Mouse (Mus musculus) intestine, embryonic 15.5 days (tissue): ENCODE data around the gene Kpna6. TPM values are rescaled to one million over a fixed set of nuclear protein-coding genes. Genes with fewer than 3 reads are reported as not detected.

Experiments
- ATAC-seq: fragments of 200-750 bp; cut with Nextera tagmentation; 2 replicates; pipeline ENCODE4 v1.8.0; 2017; ENCODE audit warnings: moderate TSS enrichment, moderate library complexity
- H3K27ac ChIP-seq: fragments of 300-500 bp; sonication (generic); 2 replicates; pipeline ENCODE4 v1.5.1; 2015; ENCODE audit warnings: mild to moderate bottlenecking, inconsistent platforms
- H3K27me3 ChIP-seq: fragments of 300-500 bp; sonication (generic); replicated peaks from 2 replicates; pipeline ENCODE4 v1.6.1; 2015; ENCODE audit warnings: inconsistent platforms
- H3K36me3 ChIP-seq: fragments of 300-500 bp; sonication (generic); 2 replicates; pipeline ENCODE4 v1.6.1; 2015; ENCODE audit warnings: inconsistent platforms
- H3K4me1 ChIP-seq: fragments of 300-500 bp; sonication (generic); replicated peaks from 2 replicates; pipeline ENCODE4 v1.6.1; 2015; ENCODE audit warnings: inconsistent platforms
- H3K4me2 ChIP-seq: fragments of 300-500 bp; sonication (generic); replicated peaks from 2 replicates; pipeline ENCODE4 v1.6.1; 2015; ENCODE audit warnings: mild to moderate bottlenecking, inconsistent platforms
- H3K4me3 ChIP-seq: fragments of 300-500 bp; sonication (generic); replicated peaks from 2 replicates; pipeline ENCODE4 v1.5.1; 2015; ENCODE audit warnings: inconsistent platforms
- H3K9ac ChIP-seq: fragments of 300-500 bp; sonication (generic); 2 replicates; pipeline ENCODE4 v1.6.1; 2015; ENCODE audit warnings: inconsistent platforms
- H3K9me3 ChIP-seq: fragments of 300-500 bp; sonication (generic); 2 replicates; pipeline ENCODE4 v1.6.1; 2016; ENCODE audit warnings: inconsistent platforms
- WGBS: fragments of 180-500 bp; shearing (Covaris S2); methylation state at CpG from one replicate; pipeline ENCODE4 v1.1.7; 2015; 5-methylcytosine and 5-hydroxymethylcytosine counted together
- polyA plus RNA-seq: library from polyadenylated mRNA; unstranded; fragments of >200 nt; fragmentation: Nextera tagmentation; extraction: Ambion mirVana; gene quantifications from 2 replicates; pipeline ENCODE4 v1.2.1, GENCODE M21; 2015

Kpna6 gene
- polyA plus RNA-seq, 1 experiment from 2014 or later, result 14.1 TPM

DNA sequence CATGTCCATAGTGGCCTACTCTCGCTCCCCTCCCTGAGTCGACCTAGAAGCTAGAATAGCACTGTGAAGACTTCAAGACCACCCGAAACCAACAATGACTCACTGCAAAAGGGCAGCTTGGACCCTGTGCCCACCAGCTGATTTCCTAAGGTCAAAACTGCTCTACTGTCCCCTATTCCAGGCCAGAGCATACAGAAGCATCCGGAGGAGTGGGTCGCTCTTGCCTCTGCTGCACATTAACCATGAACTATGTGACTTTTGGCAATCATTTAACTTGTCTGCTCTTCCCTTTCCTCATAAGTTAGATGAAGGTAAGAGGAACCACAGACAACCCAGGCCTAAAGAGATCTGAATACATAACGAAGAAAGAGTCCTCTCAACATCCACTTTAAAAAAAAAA is 12.0 kb upstream of the Kpna6 start:
- no peaks in the 10 kb centered on the region for H3K4me1 ChIP-seq
- H3K9ac ChIP-seq, result no peak overlapping the region
- peaks cover 37% of the 10 kb centered on the region for H3K36me3 ChIP-seq
- H3K4me3 ChIP-seq, result no peak overlapping the region
- WGBS, result 94% methylated on average over 6 of the region's 6 CpGs
- no peaks in the 10 kb centered on the region for H3K9me3 ChIP-seq
- H3K27ac ChIP-seq, result no peak overlapping the region
- no peak overlapping the region for H3K4me2 ChIP-seq
- H3K27me3 ChIP-seq, result no peaks in the 10 kb centered on the region
- ATAC-seq, result no peak

DNA sequence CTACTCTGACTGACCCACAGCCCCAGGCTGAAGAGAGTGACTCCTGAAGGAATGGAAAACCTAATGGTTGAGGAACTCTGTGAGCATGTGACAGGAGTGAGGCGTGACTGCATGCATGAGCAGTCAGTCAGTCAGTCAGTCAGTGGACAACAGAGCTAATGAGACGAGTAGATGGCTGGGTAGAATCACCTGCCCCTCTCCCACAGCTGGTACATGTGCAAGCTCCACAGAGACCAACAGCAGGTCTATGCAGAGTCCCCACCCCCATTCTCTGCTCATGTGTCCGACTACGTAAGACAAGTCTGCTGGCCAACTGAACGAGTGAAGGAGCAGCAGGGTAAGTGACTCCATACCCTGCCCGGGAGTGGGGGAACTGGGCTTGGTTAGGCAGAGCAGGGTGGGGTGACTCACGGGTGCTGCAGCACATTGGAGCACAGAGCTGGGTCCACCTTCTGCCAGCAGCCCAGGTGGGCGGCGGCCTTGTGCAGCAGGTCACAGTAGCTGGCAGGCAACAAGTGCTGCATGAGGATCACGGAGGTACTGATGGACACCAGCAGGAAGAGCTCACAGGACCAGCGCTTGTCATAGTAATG is 11.4 kb upstream of the Kpna6 start:
- no peak overlapping the region for H3K4me2 ChIP-seq
- H3K9ac ChIP-seq, result no peak overlapping the region
- no peak overlapping the region for H3K27ac ChIP-seq
- no peaks in the 10 kb centered on the region for H3K4me1 ChIP-seq
- WGBS, result 91% methylated on average over 11 of the region's 11 CpGs
- no peak overlapping the region for H3K4me3 ChIP-seq
- H3K27me3 ChIP-seq, result no peaks in the 10 kb centered on the region
- no peak for ATAC-seq
- H3K36me3 ChIP-seq, result peaks cover 37% of the 10 kb centered on the region
- H3K9me3 ChIP-seq, result no peaks in the 10 kb centered on the region

DNA sequence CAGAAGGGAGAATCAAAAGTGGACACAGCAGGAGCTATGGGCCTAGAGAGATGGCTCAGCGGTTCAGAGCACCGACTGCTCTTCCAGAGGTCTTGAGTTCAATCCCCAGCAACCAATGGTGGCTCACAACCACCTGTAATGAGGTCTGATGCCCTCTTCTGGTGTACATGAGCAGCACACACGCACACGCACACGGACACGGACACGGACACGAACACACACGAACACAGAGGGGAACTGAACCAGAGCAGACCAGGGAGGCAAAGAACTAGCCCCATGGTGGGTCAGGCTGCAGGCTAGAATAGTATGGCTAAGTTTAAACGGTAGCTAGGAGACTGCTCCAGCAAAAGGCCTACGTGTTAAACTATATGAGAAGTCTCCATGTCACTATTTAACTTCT is 9.3 kb upstream of the Kpna6 start:
- H3K9ac ChIP-seq, result no peak overlapping the region
- H3K27me3 ChIP-seq, result no peaks in the 10 kb centered on the region
- no peaks in the 10 kb centered on the region for H3K9me3 ChIP-seq
- 96% methylated on average over 11 of the region's 11 CpGs for WGBS
- ATAC-seq, result no peak
- no peak overlapping the region for H3K4me3 ChIP-seq
- no peaks in the 10 kb centered on the region for H3K4me1 ChIP-seq
- no peak overlapping the region for H3K27ac ChIP-seq
- peaks cover 38% of the 10 kb centered on the region for H3K36me3 ChIP-seq
- no peak overlapping the region for H3K4me2 ChIP-seq

DNA sequence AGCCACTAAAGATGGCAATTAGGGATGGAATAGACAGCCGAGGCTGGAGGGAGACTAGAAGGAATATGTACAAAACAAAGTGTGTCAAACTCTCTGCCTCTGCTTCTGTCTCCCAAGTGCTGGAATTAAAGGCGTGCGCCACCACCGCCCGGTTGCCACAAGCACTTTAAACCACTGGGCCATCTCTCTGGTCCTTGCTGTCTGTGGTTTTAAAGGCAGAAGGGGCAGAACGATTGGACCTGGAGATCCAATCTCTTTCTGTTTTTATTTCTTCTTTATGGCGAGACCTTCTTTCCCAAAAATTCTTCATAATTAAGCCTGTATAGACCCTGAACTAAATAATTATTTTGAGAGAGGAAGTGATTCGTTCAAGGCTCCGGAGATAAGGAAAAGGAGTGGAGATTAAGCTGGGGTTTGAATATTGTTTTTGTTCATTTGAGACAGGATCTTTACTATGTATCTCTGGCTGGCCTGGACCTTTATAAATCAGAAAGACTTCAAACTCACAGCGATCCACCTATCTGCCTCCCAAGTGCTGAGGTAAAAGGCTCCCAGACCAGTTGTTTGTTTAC is 397 bp upstream of the Kpna6 start:
- Histone ChIP-seq H3K36me3 (peaks cover 6% of the 10 kb centered on the region; the same call in 1 of the 2 replicates), H3K27ac (peak overlapping the region; percentile 98; the same call in 1 of the 2 replicates), H3K4me2 (peak overlapping the region; percentile 67), H3K4me1 (peaks cover 7% of the 10 kb centered on the region), H3K27me3 (no peaks in the 10 kb centered on the region), H3K9ac (peak overlapping the region; percentile 98), H3K4me3 (peak overlapping the region; percentile 98), H3K9me3 (no peaks in the 10 kb centered on the region)
- ATAC-seq, result no peak; the same call in 1 of the 2 replicates
- WGBS, result 2% methylated on average over 10 of the region's 10 CpGs

DNA sequence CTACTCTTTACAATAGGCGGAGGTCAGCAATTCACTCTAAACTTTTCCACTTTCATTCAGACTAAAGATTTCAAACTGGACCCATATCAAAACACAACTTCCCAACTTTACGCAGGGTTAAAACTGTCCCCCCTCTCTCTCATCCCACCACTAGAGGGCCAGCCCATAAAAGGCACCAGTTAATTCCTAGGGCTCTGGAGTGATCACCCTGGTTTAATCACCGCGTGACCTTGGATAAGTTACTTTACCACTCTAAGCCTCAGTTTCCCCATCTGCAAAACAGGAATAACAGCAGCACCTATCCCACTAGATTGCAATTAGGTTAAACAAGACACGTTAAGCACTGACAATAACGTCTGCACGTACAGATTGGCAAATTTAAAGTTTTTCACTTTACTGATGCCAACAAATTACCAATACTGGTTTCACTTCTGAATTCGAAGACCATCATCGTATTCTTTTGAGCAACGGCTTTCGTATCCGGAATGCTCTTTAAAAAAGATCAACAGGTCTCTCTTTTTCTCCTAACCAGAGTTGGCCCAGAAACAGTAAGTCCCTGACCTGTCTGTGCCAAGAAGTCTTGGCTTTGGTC is 980 bp downstream of the Kpna6 start:
- peak overlapping the region; percentile 67 for H3K4me2 ChIP-seq
- H3K4me3 ChIP-seq, result peak overlapping the region; percentile 98
- H3K27me3 ChIP-seq, result no peaks in the 10 kb centered on the region
- peak overlapping the region; percentile 98 for H3K9ac ChIP-seq
- WGBS, result 11% methylated on average over 12 of the region's 12 CpGs
- peaks cover 7% of the 10 kb centered on the region for H3K4me1 ChIP-seq
- no peaks in the 10 kb centered on the region for H3K9me3 ChIP-seq
- 0 out of 2 replicates have a peak, but pooled peaks cover 2% of the 10 kb centered on the region for H3K36me3 ChIP-seq
- peak overlapping the region; percentile 98 for H3K27ac ChIP-seq
- peak; percentile 62 for ATAC-seq

DNA sequence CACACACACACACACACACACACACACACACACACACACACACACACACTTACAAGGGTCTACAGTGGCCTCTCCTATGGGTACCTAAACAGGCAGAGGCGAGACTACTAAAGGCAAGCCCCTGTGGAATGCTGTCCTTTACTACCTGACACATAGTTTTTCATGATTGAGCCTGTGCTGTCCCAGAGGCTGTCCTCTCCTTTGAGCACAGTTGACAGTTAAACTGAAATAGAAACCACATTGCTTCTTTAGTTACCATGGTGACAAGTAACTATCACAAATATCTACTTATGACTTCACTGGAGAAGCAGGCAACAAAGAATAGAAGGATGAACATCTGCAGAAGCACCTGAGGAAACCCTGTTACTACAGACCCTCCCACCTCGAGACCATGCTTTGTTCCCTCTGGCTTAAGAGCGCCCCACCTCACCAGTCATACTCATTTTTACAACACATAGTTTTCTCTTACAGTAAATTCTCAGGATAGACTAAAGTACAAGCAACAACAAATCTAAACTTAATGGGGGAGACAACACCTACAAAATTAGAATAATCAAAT is 10.2 kb downstream of the Kpna6 start:
- no peaks in the 10 kb centered on the region for H3K27me3 ChIP-seq
- ATAC-seq, result no peak
- H3K9me3 ChIP-seq, result no peaks in the 10 kb centered on the region
- peaks cover 19% of the 10 kb centered on the region for H3K36me3 ChIP-seq
- H3K4me2 ChIP-seq, result no peak overlapping the region
- WGBS, result 71% methylated on average over 3 of the region's 3 CpGs
- H3K4me1 ChIP-seq, result no peaks in the 10 kb centered on the region
- no peak overlapping the region for H3K27ac ChIP-seq
- H3K9ac ChIP-seq, result no peak overlapping the region
- H3K4me3 ChIP-seq, result no peak overlapping the region

DNA sequence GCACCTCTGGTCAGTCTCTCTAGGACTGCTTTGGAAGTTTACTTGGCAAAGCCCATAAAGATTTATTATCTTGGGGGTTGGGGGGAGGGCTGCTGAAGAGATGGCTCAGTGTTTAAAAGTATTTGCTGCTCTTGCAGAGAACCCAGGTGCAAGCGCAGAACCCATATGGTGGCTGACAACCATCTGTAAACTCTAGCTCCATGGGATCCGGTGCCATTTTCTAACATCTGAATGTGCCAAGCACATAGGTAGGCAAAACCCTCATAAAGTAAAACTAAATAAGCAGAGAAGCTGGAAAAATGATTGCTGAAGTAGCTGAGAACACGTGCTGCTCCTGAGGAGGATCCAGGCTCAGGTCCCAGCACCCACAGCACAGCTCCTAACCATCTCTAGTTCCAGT is 11.0 kb downstream of the Kpna6 start:
- Histone ChIP-seq H3K4me3 (no peak overlapping the region), H3K9ac (no peak overlapping the region), H3K27me3 (no peaks in the 10 kb centered on the region), H3K27ac (no peak overlapping the region), H3K4me1 (no peaks in the 10 kb centered on the region), H3K9me3 (no peaks in the 10 kb centered on the region), H3K4me2 (no peak overlapping the region), H3K36me3 (peaks cover 20% of the 10 kb centered on the region)
- ATAC-seq, result no peak
- WGBS, result 51% methylated on average over 3 of the region's 3 CpGs

DNA sequence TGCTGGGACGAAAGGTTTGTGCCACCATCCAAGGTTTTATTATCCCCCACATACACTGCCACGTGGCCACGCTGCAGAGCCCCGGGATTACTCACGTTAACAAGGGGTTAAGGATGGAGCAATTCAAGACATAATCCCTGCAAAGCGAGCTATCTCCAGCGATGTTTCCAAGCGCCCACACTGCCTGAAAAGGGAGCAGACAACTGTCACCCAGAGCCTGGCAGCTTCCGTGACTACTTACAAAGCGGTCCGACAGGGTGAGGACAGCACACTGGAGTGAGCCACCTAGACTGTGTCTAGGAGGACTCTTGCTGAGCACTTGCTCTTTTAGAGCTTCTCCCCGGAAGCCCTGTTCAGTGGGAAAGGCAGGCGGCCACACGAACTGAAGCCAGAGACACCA is 17.8 kb downstream of the Kpna6 start:
- ATAC-seq, result no peak
- Histone ChIP-seq H3K9ac (no peak overlapping the region), H3K9me3 (no peaks in the 10 kb centered on the region), H3K4me2 (no peak overlapping the region), H3K36me3 (peaks cover 45% of the 10 kb centered on the region), H3K4me1 (no peaks in the 10 kb centered on the region), H3K27me3 (no peaks in the 10 kb centered on the region), H3K4me3 (no peak overlapping the region), H3K27ac (no peak overlapping the region)
- WGBS, result 90% methylated on average over 14 of the region's 14 CpGs

DNA sequence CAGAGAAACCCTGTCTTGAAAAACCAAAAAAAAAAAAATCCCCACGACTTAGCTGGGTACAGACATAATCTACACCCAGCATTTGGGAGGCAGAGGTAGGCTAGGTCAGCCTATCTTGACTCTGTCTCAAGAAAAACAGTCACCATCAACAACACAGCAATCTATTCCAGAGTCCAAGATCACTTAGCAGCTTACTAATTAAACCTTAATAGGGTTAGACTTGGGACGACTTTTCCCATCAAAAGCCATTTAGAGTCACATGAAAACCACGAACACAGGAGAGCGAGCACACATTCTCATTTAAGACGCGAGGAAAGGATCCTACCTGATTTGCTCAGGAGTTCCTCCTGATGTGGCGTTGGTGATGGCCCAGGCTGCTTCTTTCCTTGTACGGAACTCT is 22.2 kb downstream of the Kpna6 start:
- H3K9ac ChIP-seq, result no peak overlapping the region
- H3K36me3 ChIP-seq, result peaks cover 57% of the 10 kb centered on the region
- no peaks in the 10 kb centered on the region for H3K27me3 ChIP-seq
- H3K4me2 ChIP-seq, result no peak overlapping the region
- no peak overlapping the region for H3K4me3 ChIP-seq
- ATAC-seq, result no peak
- no peak overlapping the region for H3K27ac ChIP-seq
- H3K9me3 ChIP-seq, result no peaks in the 10 kb centered on the region
- no peaks in the 10 kb centered on the region for H3K4me1 ChIP-seq
- WGBS, result 91% methylated on average over 8 of the region's 8 CpGs

DNA sequence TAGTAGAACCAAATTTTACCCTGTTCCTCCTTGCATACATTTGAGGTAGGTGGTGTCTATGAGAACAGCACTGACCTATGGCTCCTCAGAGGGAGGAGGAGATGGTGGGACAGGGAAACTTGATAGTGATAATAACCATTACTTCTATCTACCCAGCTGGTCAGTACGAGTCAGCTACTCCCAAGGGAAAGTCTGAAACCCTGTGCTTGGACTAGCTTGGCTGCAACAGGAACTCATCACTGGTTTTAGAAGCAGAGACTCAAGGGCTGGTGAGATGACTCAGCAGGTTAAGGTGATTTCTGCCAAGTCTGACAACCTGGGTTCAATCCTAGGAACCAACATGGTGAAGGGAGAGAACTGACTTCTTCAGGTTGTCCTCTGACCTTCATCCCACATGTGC is 23.9 kb downstream of the Kpna6 start:
- no peak overlapping the region for H3K4me2 ChIP-seq
- no peak overlapping the region for H3K27ac ChIP-seq
- no peaks in the 10 kb centered on the region for H3K27me3 ChIP-seq
- no peaks in the 10 kb centered on the region for H3K9me3 ChIP-seq
- no peaks in the 10 kb centered on the region for H3K4me1 ChIP-seq
- H3K4me3 ChIP-seq, result no peak overlapping the region
- H3K9ac ChIP-seq, result no peak overlapping the region
- peaks cover 46% of the 10 kb centered on the region for H3K36me3 ChIP-seq
- 83% methylated on average over 1 of the region's 1 CpGs for WGBS
- no peak for ATAC-seq

DNA sequence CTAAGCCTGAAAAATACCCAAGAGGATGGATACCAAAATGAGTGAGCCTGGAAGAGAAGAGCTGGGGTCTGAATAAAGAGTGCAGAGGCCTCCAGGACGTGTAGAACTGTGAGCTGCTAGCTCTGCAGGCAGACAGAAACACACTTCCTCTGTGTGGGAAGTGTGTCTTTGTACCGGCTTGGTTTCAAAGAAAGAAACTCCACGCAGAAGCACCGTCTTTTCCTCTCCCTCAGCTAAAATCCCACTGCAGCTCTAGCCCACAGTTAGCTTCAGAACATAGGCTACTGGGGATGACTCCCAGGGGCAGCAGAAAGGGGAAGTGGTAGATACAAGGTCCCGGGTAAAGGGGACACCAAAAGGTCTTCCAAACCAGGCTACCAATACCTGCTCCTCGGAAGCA is 27.4 kb downstream of the Kpna6 start:
- Histone ChIP-seq H3K4me1 (0 out of 2 replicates have a peak, but pooled peaks cover 2% of the 10 kb centered on the region), H3K27ac (no peak overlapping the region), H3K27me3 (no peaks in the 10 kb centered on the region), H3K36me3 (peaks cover 33% of the 10 kb centered on the region), H3K4me2 (no peak overlapping the region), H3K4me3 (no peak overlapping the region), H3K9me3 (no peaks in the 10 kb centered on the region), H3K9ac (no peak overlapping the region)
- no peak for ATAC-seq
- 91% methylated on average over 6 of the region's 6 CpGs for WGBS

DNA sequence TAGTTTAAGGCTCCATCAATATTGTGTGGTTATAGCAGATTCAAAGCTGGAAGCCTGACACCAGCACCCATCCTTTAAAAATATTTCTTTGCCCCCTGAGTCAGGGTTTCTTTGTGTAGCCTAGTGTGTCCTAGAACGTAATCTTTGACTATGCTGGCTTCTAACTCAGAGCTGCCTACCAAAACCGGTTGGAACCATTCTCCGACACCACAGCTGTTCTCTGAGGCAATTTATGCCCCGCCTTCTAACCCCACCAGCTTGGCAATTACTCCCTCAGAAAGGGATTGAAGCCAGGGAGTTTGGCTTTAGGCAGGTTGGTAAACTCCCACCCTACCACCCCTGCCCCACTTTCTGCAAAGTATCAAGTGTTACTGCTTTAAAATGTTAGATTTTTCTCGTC is 30.8 kb downstream of the Kpna6 start:
- H3K9ac ChIP-seq, result no peak overlapping the region

More for the DNA sequence above, 30.8 kb downstream of the Kpna6 start:
- H3K9me3 ChIP-seq, result no peaks in the 10 kb centered on the region
- H3K4me2 ChIP-seq, result peak overlapping the region; percentile 69; the same call in 1 of the 2 replicates
- H3K4me3 ChIP-seq, result no peak overlapping the region
- H3K4me1 ChIP-seq, result peaks cover 11% of the 10 kb centered on the region
- no peak overlapping the region for H3K27ac ChIP-seq
- no peaks in the 10 kb centered on the region for H3K27me3 ChIP-seq
- ATAC-seq, result no peak
- peaks cover 23% of the 10 kb centered on the region for H3K36me3 ChIP-seq
- 41% methylated on average over 5 of the region's 5 CpGs for WGBS
